In the genomic region with DNA sequence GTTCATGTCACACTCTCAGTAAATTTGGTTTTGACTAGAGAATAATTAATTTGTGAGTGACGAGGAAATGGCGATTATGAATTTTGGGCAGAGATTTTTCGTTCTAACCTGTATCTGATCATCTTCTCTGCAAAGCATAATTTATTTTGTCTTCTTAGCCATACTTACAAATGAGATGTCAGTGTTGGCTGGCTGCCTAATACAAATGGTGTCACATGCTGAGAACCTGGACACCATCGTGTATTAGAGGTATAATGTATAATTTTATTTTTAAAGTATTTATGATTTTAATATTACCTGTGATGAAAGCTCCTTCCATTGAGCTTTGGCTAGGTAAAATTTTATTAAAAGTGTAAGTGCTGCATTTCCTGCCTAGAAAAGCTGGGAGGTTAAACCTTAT, we compare ENCODE assay signal across 27 mouse cellular contexts.
"Had no signal": no experiment of that assay in that cellular context is flagged by ENCODE, and none has a peak within 500 bp of the region (broad histone marks: within the 10 kb centered on the region; RNA-seq: fewer than 3 reads in every experiment).

No protein-coding gene starts in this region.

- H3K9me3 ChIP-seq: heart, embryonic 10.5 days; heart, embryonic 12.5 days; hindbrain, embryonic 10.5 days; hindbrain, embryonic 13.5 days; hindbrain, embryonic 15.5 days; intestine, embryonic 15.5 days; limb, embryonic 10.5 days; limb, embryonic 12.5 days; liver, embryonic 15.5 days had no signal

- H3K27ac ChIP-seq: gastrocnemius, adult 2 months; heart, embryonic 10.5 days; hindbrain, embryonic 10.5 days; hindbrain, embryonic 13.5 days; hindbrain, embryonic 15.5 days; intestine, embryonic 15.5 days; layer of hippocampus, adult 2 months; left cerebral cortex, adult 2 months; limb, embryonic 10.5 days; limb, embryonic 12.5 days; liver, embryonic 13.5 days; liver, embryonic 15.5 days had no signal

- ATAC-seq: inflammation-experienced regulatory T-cells, adult 6 months; intestine, embryonic 15.5 days; intestine, postnatal 0 days had no signal

- H3K36me3 ChIP-seq: heart, embryonic 10.5 days; heart, embryonic 12.5 days; hindbrain, embryonic 10.5 days; hindbrain, embryonic 13.5 days; hindbrain, embryonic 15.5 days; intestine, embryonic 15.5 days; limb, embryonic 10.5 days; limb, embryonic 12.5 days; liver, embryonic 13.5 days; liver, embryonic 15.5 days had no signal

- H3K4me2 ChIP-seq: heart, embryonic 12.5 days; hindbrain, embryonic 13.5 days; hindbrain, embryonic 15.5 days; intestine, embryonic 15.5 days; limb, embryonic 12.5 days; liver, embryonic 11.5 days; liver, embryonic 13.5 days; liver, embryonic 15.5 days had no signal

- H3K27me3 ChIP-seq: heart, embryonic 12.5 days; hindbrain, embryonic 13.5 days; hindbrain, embryonic 15.5 days; intestine, embryonic 15.5 days; limb, embryonic 12.5 days; liver, embryonic 13.5 days; liver, embryonic 15.5 days had no signal

- H3K9ac ChIP-seq: heart, embryonic 12.5 days; hindbrain, embryonic 13.5 days; hindbrain, embryonic 15.5 days; intestine, embryonic 15.5 days; limb, embryonic 12.5 days; liver, embryonic 13.5 days; liver, embryonic 15.5 days had no signal

- H3K4me1 ChIP-seq: heart, embryonic 10.5 days; heart, embryonic 12.5 days; hindbrain, embryonic 10.5 days; hindbrain, embryonic 13.5 days; hindbrain, embryonic 15.5 days; intestine, embryonic 15.5 days; limb, embryonic 10.5 days; limb, embryonic 12.5 days; liver, embryonic 13.5 days; liver, embryonic 15.5 days had no signal

- H3K4me3 ChIP-seq: gastrocnemius, adult 2 months; heart, embryonic 10.5 days; heart, embryonic 12.5 days; hindbrain, embryonic 10.5 days; hindbrain, embryonic 13.5 days; hindbrain, embryonic 15.5 days; intestine, embryonic 15.5 days; layer of hippocampus, adult 2 months; left cerebral cortex, adult 2 months; limb, embryonic 10.5 days; limb, embryonic 12.5 days; liver, embryonic 13.5 days; liver, embryonic 15.5 days had no signal

- DNase-seq: gastrocnemius, adult 2 months; gastrocnemius, postnatal 10 days; gastrocnemius, postnatal 25 days; heart, adult 18-20 months; heart, postnatal 10 days; heart, postnatal 4 days; kidney, adult 18-20 months; kidney, adult 8-10 months; kidney, postnatal 10 days; kidney, postnatal 25 days; kidney, postnatal 4 days; liver; liver, embryonic 13.5 days had no signal
